Mouse (Mus musculus) limb, embryonic 15.5 days (tissue): Measurements from ENCODE around the gene Rpl29. TPM values are rescaled to one million over a fixed set of nuclear protein-coding genes. Genes with fewer than 3 reads are reported as not detected.
A peak's percentile ranks its signal among the peaks of the same experiment; 100 is the strongest.

Experiments
- ATAC-seq: fragments of 200-750 bp; cut with Nextera tagmentation; 2 replicates; pipeline ENCODE4 v1.8.0; 2017; ENCODE audit warnings: low read depth, moderate TSS enrichment; ENCODE audit not compliant: insufficient number of reproducible peaks, low FRiP score, low TSS enrichment
- H3K27ac ChIP-seq: fragments of 300-500 bp; sonication (generic); 2 replicates; pipeline ENCODE4 v1.5.1; 2015; ENCODE audit warnings: moderate library complexity, mild to moderate bottlenecking, inconsistent platforms
- H3K27me3 ChIP-seq: fragments of 300-500 bp; sonication (generic); 2 replicates; pipeline ENCODE4 v1.6.1; 2015; ENCODE audit warnings: inconsistent platforms
- H3K36me3 ChIP-seq: fragments of 300-500 bp; sonication (generic); 2 replicates; pipeline ENCODE4 v1.6.1; 2015; ENCODE audit warnings: inconsistent platforms
- H3K4me1 ChIP-seq: fragments of 300-500 bp; sonication (generic); 2 replicates; pipeline ENCODE4 v1.6.1; 2015; ENCODE audit warnings: inconsistent platforms
- H3K4me2 ChIP-seq: fragments of 300-500 bp; sonication (generic); 2 replicates; pipeline ENCODE4 v1.6.1; 2015; ENCODE audit warnings: mild to moderate bottlenecking, inconsistent platforms
- H3K4me3 ChIP-seq: fragments of 300-500 bp; sonication (generic); 2 replicates; pipeline ENCODE4 v1.5.1; 2015; ENCODE audit warnings: mild to moderate bottlenecking, inconsistent platforms
- H3K9ac ChIP-seq: fragments of 300-500 bp; sonication (generic); 2 replicates; pipeline ENCODE4 v1.6.1; 2015; ENCODE audit warnings: inconsistent platforms
- H3K9me3 ChIP-seq: fragments of 300-500 bp; sonication (generic); 2 replicates; pipeline ENCODE4 v1.6.1; 2016; ENCODE audit warnings: inconsistent platforms
- WGBS: fragments of 180-500 bp; shearing (Covaris S2); methylation state at CpG from one replicate; pipeline ENCODE4 v1.1.7; 2015; 5-methylcytosine and 5-hydroxymethylcytosine counted together
- polyA plus RNA-seq: library from polyadenylated mRNA; unstranded; fragments of >200 nt; fragmentation: Nextera tagmentation; extraction: Ambion mirVana; gene quantifications from 2 replicates; pipeline ENCODE4 v1.2.1, GENCODE M21; 2015

Gene Rpl29
- polyA plus RNA-seq, 1 experiment from 2014 or later, result 956 TPM

DNA sequence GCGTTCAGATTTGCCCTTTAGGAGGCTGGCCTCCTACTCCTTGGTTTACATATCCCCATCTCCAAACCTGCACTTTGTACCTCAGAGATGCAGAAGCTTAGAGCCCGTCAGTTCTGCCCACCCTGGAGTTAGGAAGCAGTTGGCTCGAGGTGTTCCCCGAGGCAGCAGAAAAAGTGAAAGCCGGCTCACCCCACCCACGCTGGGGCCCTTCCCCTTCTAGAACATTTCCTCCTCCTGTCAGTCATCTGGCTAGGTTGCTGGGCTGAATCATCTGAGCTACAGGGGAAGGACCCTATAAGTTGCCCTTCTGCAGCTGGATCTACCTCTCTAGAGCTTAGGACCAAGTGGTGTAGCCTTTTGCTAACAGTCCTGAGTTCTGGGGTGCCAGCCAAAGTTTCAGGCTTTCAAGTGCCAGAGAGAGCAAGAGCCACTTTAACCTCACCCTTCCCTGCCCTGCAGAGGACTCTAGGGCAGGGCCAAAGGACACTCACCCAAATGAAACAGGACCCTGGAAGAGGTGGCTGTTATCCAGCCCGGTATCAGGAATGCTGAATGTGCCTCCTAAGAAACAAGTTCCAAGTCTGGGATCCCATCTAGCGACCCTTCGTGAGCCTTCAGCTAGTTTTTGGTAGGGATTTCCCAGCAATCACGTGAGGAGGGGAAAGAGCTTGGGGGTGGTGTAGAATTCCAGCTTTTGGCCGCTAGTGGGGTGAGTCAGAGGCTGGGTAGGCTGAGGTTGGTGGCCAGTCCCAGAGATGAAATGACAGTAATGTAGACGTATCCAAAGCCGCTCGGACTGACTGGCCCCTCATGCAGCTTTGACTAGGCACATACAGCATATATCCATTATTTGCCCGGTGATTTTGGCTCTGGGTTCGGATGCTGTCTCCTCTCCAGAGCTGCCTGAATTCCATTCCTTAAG, 47.0 kb downstream of the Rpl29 start:
- Histone ChIP-seq H3K4me2 (peak overlapping the region; percentile 49), H3K27me3 (peaks cover 3% of the 10 kb centered on the region; the same call in 1 of the 2 replicates), H3K4me3 (peak overlapping the region; percentile 23), H3K9me3 (no peaks in the 10 kb centered on the region), H3K36me3 (peaks cover 20% of the 10 kb centered on the region), H3K4me1 (peaks cover 55% of the 10 kb centered on the region), H3K9ac (peak overlapping the region; percentile 5; the same call in 1 of the 2 replicates), H3K27ac (peak overlapping the region; percentile 87)
- WGBS, result 19% methylated on average over 16 of the region's 16 CpGs
- ATAC-seq, result peak; percentile 56

DNA sequence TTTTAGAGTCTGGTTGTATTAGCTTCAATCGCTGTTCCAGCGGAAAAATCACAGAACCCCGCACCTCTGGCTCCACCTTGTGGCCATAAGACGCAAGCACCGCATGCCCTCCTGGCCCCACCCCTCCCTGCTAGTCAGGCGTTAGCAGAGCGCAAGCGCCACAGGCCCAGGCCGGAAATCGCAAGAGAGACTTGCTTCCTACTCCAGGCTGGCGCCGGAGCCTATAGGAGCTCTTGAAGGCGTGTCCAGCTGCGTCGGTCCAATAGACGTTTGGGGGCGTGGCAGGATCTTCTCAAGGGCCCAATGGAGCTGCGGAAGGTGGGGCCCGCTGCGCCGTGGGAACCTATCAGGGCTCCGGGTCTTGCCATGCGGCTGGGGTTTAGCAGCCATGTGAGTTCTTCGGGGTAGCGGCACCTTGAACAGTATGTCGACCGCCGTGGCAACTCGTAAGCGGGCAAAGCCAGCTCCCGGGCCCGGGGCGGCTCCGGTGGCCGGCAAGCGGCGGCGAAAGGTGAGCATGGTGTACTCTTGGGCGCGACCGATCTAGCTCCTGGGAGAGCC, 47.8 kb downstream of the Rpl29 start, which contains the start of gene Parp3:
Gene Parp3, minus strand, starts transcription at position 26 of the 561 bp plus-strand sequence.
- H3K4me2 ChIP-seq, result peak within 1 kb of the TSS; percentile 92
- peaks cover 47% of the 10 kb centered on the region for H3K4me1 ChIP-seq
- H3K36me3 ChIP-seq, result peaks cover 28% of the 10 kb centered on the region
- H3K9me3 ChIP-seq, result no peaks in the 10 kb centered on the region
- H3K4me3 ChIP-seq, result peak within 1 kb of the TSS; percentile 82
- ATAC-seq, result peak; percentile 97
- WGBS, result under 1% methylated on average over 41 of the region's 41 CpGs
- H3K27ac ChIP-seq, result peak within 1 kb of the TSS; percentile 87
- peaks cover 3% of the 10 kb centered on the region; the same call in 1 of the 2 replicates for H3K27me3 ChIP-seq
- peak within 1 kb of the TSS; percentile 54 for H3K9ac ChIP-seq

DNA sequence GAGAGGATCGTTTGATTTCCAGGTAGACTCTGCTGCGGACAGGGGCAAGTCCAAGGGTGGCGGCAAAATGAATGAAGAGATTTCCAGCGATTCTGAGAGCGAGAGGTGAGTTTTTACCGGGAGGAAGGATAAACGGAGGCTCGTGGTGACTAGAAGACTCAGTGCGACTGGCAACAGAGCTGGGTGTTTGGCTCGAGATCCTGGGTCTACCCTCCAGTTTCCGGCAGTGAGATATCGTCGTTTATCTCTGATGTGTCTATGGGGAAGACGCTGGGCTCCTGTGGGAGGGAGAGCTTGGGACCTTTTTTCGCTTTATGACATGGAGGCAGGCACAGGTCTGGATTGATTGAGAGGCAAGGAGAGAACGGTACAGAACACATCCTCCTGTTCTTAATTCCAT, 48.4 kb downstream of the Rpl29 start:
- H3K36me3 ChIP-seq, result peaks cover 30% of the 10 kb centered on the region
- H3K9me3 ChIP-seq, result no peaks in the 10 kb centered on the region
- H3K4me2 ChIP-seq, result peak overlapping the region; percentile 92
- H3K4me3 ChIP-seq, result peak overlapping the region; percentile 82
- ATAC-seq, result no peak
- no peak overlapping the region for H3K27ac ChIP-seq
- peaks cover 43% of the 10 kb centered on the region for H3K4me1 ChIP-seq
- peaks cover 3% of the 10 kb centered on the region; the same call in 1 of the 2 replicates for H3K27me3 ChIP-seq
- 3% methylated on average over 16 of the region's 16 CpGs for WGBS
- H3K9ac ChIP-seq, result peak overlapping the region; percentile 54

DNA sequence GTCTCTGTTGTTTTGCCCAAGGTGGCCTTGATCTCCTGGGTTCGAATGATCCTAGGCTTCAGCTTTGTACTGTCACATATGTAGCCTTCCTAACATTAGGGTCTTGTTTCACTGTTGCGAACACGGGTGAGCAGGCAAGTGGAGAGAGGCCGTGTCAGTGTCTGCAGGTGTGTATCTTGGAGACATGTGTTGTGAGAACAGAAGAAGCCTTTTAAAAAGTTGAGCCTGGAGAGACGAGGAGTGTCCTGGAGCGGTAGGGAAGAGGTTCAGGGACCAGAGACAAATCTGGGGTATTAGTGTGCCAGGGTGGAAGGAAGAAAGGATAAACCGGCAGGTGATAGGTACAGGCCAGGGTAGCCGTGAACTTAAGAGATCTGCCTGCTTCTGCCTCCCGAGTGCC, 48.8 kb downstream of the Rpl29 start:
- no peak overlapping the region for H3K9ac ChIP-seq
- peaks cover 43% of the 10 kb centered on the region for H3K4me1 ChIP-seq
- peak overlapping the region; percentile 82 for H3K4me3 ChIP-seq
- no peak overlapping the region for H3K27ac ChIP-seq
- ATAC-seq, result no peak
- H3K4me2 ChIP-seq, result peak overlapping the region; percentile 92
- H3K36me3 ChIP-seq, result peaks cover 34% of the 10 kb centered on the region
- H3K9me3 ChIP-seq, result no peaks in the 10 kb centered on the region
- WGBS, result 80% methylated on average over 9 of the region's 9 CpGs
- H3K27me3 ChIP-seq, result peaks cover 1% of the 10 kb centered on the region; the same call in 1 of the 2 replicates

DNA sequence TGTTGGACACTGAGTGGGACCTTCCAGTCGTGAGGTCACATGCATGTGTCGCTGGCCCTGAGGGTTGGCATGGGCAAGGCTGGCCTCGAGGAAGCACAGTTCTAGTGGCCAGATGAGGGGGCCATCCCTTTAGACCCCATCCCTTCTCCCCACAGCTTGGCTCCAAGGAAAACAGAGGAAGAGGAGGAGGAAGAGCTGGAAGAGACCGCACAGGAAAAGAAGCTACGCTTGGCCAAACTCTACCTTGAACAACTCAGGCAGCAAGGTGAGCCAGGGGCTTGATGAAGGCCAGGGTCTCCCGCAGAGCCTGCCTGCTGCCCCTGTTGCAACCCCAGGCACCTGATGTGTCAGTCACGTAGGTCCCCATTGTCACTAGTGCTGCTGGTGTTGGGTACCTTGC, 51.3 kb downstream of the Rpl29 start:
- H3K36me3 ChIP-seq, result peaks cover 59% of the 10 kb centered on the region
- peaks cover 26% of the 10 kb centered on the region for H3K4me1 ChIP-seq
- H3K4me3 ChIP-seq, result no peak overlapping the region
- H3K9me3 ChIP-seq, result no peaks in the 10 kb centered on the region
- ATAC-seq, result no peak
- H3K27ac ChIP-seq, result no peak overlapping the region
- WGBS, result 91% methylated on average over 7 of the region's 7 CpGs
- no peaks in the 10 kb centered on the region for H3K27me3 ChIP-seq
- H3K4me2 ChIP-seq, result no peak overlapping the region
- H3K9ac ChIP-seq, result no peak overlapping the region

DNA sequence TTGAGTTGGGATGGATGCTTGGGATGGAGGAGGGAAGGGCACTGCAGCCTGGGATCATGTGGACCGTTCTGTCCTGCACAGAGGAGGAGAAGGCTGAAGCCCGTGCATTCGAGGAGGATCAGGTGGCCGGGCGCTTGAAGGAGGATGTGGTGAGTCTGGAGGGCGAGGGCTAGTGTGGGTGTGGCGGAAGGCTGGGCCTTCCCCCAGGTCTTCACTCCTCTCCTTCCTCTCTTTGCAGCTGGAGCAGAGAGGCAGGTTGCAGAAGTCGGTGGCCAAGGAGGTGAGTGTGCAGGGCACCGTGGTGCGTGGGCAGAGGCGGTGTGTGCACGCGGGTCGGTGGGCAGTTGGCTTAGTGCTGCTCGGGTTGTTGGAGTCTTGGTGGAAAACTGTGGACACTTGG, 51.8 kb downstream of the Rpl29 start:
- no peak for ATAC-seq
- no peak overlapping the region for H3K9ac ChIP-seq
- 95% methylated on average over 15 of the region's 15 CpGs for WGBS
- H3K27me3 ChIP-seq, result no peaks in the 10 kb centered on the region
- H3K9me3 ChIP-seq, result no peaks in the 10 kb centered on the region
- peaks cover 21% of the 10 kb centered on the region for H3K4me1 ChIP-seq
- H3K36me3 ChIP-seq, result peaks cover 64% of the 10 kb centered on the region
- no peak overlapping the region for H3K27ac ChIP-seq
- H3K4me2 ChIP-seq, result no peak overlapping the region
- no peak overlapping the region for H3K4me3 ChIP-seq

Other genes with a start within 250 kb of the Rpl29 start
- 48.6 and 52.2 TPM in 2 replicates for gene Ppm1m, start 229.7 kb upstream of the Rpl29 start, polyA plus RNA-seq
- gene Twf2, start 226.3 kb upstream of the Rpl29 start, polyA plus RNA-seq, result 60.0 and 68.5 TPM in 2 replicates
- gene Tlr9, start 206.9 kb upstream of the Rpl29 start, polyA plus RNA-seq, result 0.07 and 0.12 TPM in 2 replicates
- gene Alas1, start 180.8 kb upstream of the Rpl29 start, polyA plus RNA-seq, result 100 and 110 TPM in 2 replicates
- 19.1 and 21.3 TPM in 2 replicates for gene Poc1a, start 148.4 kb upstream of the Rpl29 start, polyA plus RNA-seq
- 39.0 and 47.0 TPM in 2 replicates for gene Dusp7, start 60.8 kb upstream of the Rpl29 start, polyA plus RNA-seq
- 42.2 and 48.6 TPM in 2 replicates for gene Acy1, start 8.9 kb downstream of the Rpl29 start, polyA plus RNA-seq
- gene Abhd14b, start 18.0 kb downstream of the Rpl29 start, polyA plus RNA-seq, result 38.9 and 40.8 TPM in 2 replicates
- gene Abhd14a, start 18.2 kb downstream of the Rpl29 start, polyA plus RNA-seq, result 75.0 TPM in 2 replicates
- gene Pcbp4, start 23.8 kb downstream of the Rpl29 start, polyA plus RNA-seq, result 83.2 and 91.4 TPM in 2 replicates
- gene Gpr62, start 36.5 kb downstream of the Rpl29 start, polyA plus RNA-seq, result 0.37 and 0.55 TPM in 2 replicates
- 39.9 and 40.2 TPM in 2 replicates for gene Rrp9, start 46.5 kb downstream of the Rpl29 start, polyA plus RNA-seq
- 6.1 and 8.5 TPM in 2 replicates for gene Parp3, start 47.5 kb downstream of the Rpl29 start, polyA plus RNA-seq
- not detected in 2 replicates for gene Iqcf1, start 70.5 kb downstream of the Rpl29 start, polyA plus RNA-seq
- gene Iqcf5, start 85.1 kb downstream of the Rpl29 start, polyA plus RNA-seq, result not detected in 2 replicates
- not detected in 2 replicates for gene Iqcf3, start 132.2 kb downstream of the Rpl29 start, polyA plus RNA-seq
- not detected in 2 replicates for gene Iqcf4, start 141.5 kb downstream of the Rpl29 start, polyA plus RNA-seq
- gene Iqcf6, start 197.1 kb downstream of the Rpl29 start, polyA plus RNA-seq, result not detected in 2 replicates
- 0.06 and 0.09 TPM in 2 replicates for gene Grm2, start 226.6 kb downstream of the Rpl29 start, polyA plus RNA-seq